Mouse (Mus musculus): Measurements from ENCODE around the gene Rmdn3. TPM values are rescaled to one million over a fixed set of nuclear protein-coding genes. Genes with fewer than 3 reads are reported as not detected.

The Rmdn3 gene
- total RNA-seq (2012; rRNA removed) (44.7 and 57.4 TPM in 2 replicates), polyA plus RNA-seq (2012; ENCODE audit: insufficient read depth in 1 of 2, insufficient read length in 2 of 2, low read depth in 1 of 2, low replicate concordance in 2 of 2, missing spikeins in 1 of 2) (10 to 100 TPM in 1 of 2 experiments, not detected in 1; 52.5 TPM)

GRCm38 (mm10) chr2:119156681-119157572, at the start of gene Rmdn3:
Rmdn3 (minus strand) TSS chr2:119157034.
- peaks cover 12% of the 10 kb centered on the region for H3K79me2 ChIP-seq (ENCODE audit: control insufficient read depth, insufficient read depth, low read length, poor library complexity)
- H3K9me3 ChIP-seq (replicated peaks; ENCODE audit: insufficient read depth, low read length) = no peaks in the 10 kb centered on the region
- H3K4me3 ChIP-seq (ENCODE audit: control insufficient read depth in 1 of 2, insufficient read depth in 1 of 2, low read depth in 2 of 2, low read length in 2 of 2) = peak within 1 kb of the TSS; percentile 81 to 92
- H3K27ac ChIP-seq (ENCODE audit: control insufficient read depth, low read depth, low read length) = peak within 1 kb of the TSS; percentile 81
- H3K27me3 ChIP-seq (ENCODE audit: control insufficient read depth in 1 of 2, insufficient read depth in 2 of 2, low read length in 2 of 2) = no peaks in the 10 kb centered on the region
- peak; percentile 95 for DNase-seq (ENCODE audit: low read depth, low spot score)
- H3K4me1 ChIP-seq (ENCODE audit: control insufficient read depth in 1 of 2, insufficient read depth in 2 of 2, low read length in 2 of 2) = peaks cover 3 to 8% of the 10 kb centered on the region in 2 experiments; a peak in 3 of 4 replicates
- H3K36me3 ChIP-seq (ENCODE audit: control insufficient read depth in 1 of 2, insufficient read depth in 2 of 2, low read length in 2 of 2) = peaks cover 0 to 16% of the 10 kb centered on the region in 2 experiments; a peak in 3 of 4 replicates
- peak within 1 kb of the TSS; percentile 82 for H3K9ac ChIP-seq (ENCODE audit: control insufficient read depth, low read depth, low read length, poor library complexity, severe bottlenecking)
- TF ChIP-seq KAT2A (conservative IDR thresholded peaks at IDR 0.05; ENCODE audit: low read depth, low read length) = no peak; the same call in 1 of the 2 replicates
- TF ChIP-seq ZKSCAN1 (IDR thresholded peaks at IDR 0.05; ENCODE audit: low read depth, low read length) = no peak
- TF ChIP-seq EP300 (IDR thresholded peaks at IDR 0.05; ENCODE audit: low read depth in 1 of 2, low read length in 2 of 2) = no peak
- TF ChIP-seq SMC3 (IDR thresholded peaks at IDR 0.05; ENCODE audit: low read depth, low read length) = no peak
- TF ChIP-seq BHLHE40 (IDR thresholded peaks at IDR 0.05; ENCODE audit: borderline replicate concordance, low read depth, low read length) = no peak
- TF ChIP-seq MEF2A (IDR thresholded peaks at IDR 0.05; ENCODE audit: extremely low read depth, insufficient replicate concordance, low read depth, low read length, poor library complexity, severe bottlenecking) = no peak
- TF ChIP-seq CHD2 (IDR thresholded peaks at IDR 0.05; ENCODE audit: low read length) = no peak
- no peak for TF ChIP-seq USF2 (IDR thresholded peaks at IDR 0.05; ENCODE audit: borderline replicate concordance in 1 of 2, insufficient read depth in 1 of 2, low read depth in 1 of 2, low read length in 2 of 2)
- TF ChIP-seq NRF1 (IDR thresholded peaks at IDR 0.05; ENCODE audit: insufficient read depth, low read depth, low read length, poor library complexity, severe bottlenecking) = 0 out of 2 replicates have a peak, but pooled peaks have one; percentile 16
- TF ChIP-seq MYB (IDR thresholded peaks at IDR 0.05; ENCODE audit: low read depth, low read length) = no peak
- TF ChIP-seq ETS1 (IDR thresholded peaks at IDR 0.05; ENCODE audit: low read depth, low read length) = peak; percentile 41; the same call in 1 of the 2 replicates
- TF ChIP-seq MAFK (IDR thresholded peaks at IDR 0.05; ENCODE audit: borderline replicate concordance, low read depth, low read length) = no peak
- no peak for TF ChIP-seq JUND (IDR thresholded peaks at IDR 0.05; ENCODE audit: low read depth, low read length)
- peak; percentile 74 for TF ChIP-seq POLR2AphosphoS2 (IDR thresholded peaks at IDR 0.05; ENCODE audit: low read length)
- TF ChIP-seq TCF12 (IDR thresholded peaks at IDR 0.05; ENCODE audit: low read depth, low read length) = 0 out of 2 replicates have a peak, but pooled peaks have one; percentile 47
- peak; percentile 20 for TF ChIP-seq MAZ (IDR thresholded peaks at IDR 0.05; ENCODE audit: low read depth, low read length)
- TF ChIP-seq MYC (IDR thresholded peaks at IDR 0.05; ENCODE audit: low read depth, low read length) = no peak
- TF ChIP-seq ZC3H11A (IDR thresholded peaks at IDR 0.05; ENCODE audit: low read depth, low read length) = no peak
- TF ChIP-seq MAX (IDR thresholded peaks at IDR 0.05; ENCODE audit: low read length) = peak; percentile 76
- no peak for TF ChIP-seq ELF1 (IDR thresholded peaks at IDR 0.05; ENCODE audit: low read depth, low read length)
- TF ChIP-seq NELFE (IDR thresholded peaks at IDR 0.05; ENCODE audit: low read depth, low read length) = peak; percentile 84
- no peak for TF ChIP-seq GATA1 (IDR thresholded peaks at IDR 0.05; ENCODE audit: low read depth, low read length)
- TF ChIP-seq GABPA (IDR thresholded peaks at IDR 0.05; ENCODE audit: low read depth, low read length) = no peak
- peak; percentile 87 for TF ChIP-seq ZNF384 (IDR thresholded peaks at IDR 0.05; ENCODE audit: low read depth, low read length)
- TF ChIP-seq CTCF (IDR thresholded peaks at IDR 0.05 in 2 of 3, conservative IDR thresholded peaks at IDR 0.05 in 1 of 3; ENCODE audit: control insufficient read depth in 1 of 3, insufficient read depth in 1 of 3, low read depth in 2 of 3, low read length in 3 of 3, poor library complexity in 1 of 3, severe bottlenecking in 1 of 3) = no peak
- peak; percentile 97 for TF ChIP-seq SIN3A (IDR thresholded peaks at IDR 0.05; ENCODE audit: low read length)
- TF ChIP-seq POLR2AphosphoS5 (IDR thresholded peaks at IDR 0.05; ENCODE audit: borderline replicate concordance, low read depth, low read length) = no peak
- TF ChIP-seq USF1 (IDR thresholded peaks at IDR 0.05; ENCODE audit: low read depth, low read length) = no peak
- TF ChIP-seq HCFC1 (IDR thresholded peaks at IDR 0.05; ENCODE audit: low read depth, low read length) = peak; percentile 90
- TF ChIP-seq MXI1 (IDR thresholded peaks at IDR 0.05; ENCODE audit: low read depth, low read length) = peak; percentile 93
- TF ChIP-seq TAL1 (IDR thresholded peaks at IDR 0.05; ENCODE audit: low read length) = no peak
- TF ChIP-seq CHD1 (IDR thresholded peaks at IDR 0.05; ENCODE audit: low read depth, low read length) = no peak
- 0 out of 2 replicates have a peak, but pooled peaks have one; percentile 42 for TF ChIP-seq ZMIZ1 (IDR thresholded peaks at IDR 0.05; ENCODE audit: low read depth, low read length)
- TF ChIP-seq TBP (IDR thresholded peaks at IDR 0.05; ENCODE audit: low read depth, low read length) = 0 out of 2 replicates have a peak, but pooled peaks have one; percentile 50

All from MEL (cell line).